Mouse (Mus musculus): ENCODE data around the gene Prps2. TPM values are rescaled to one million over a fixed set of nuclear protein-coding genes. Genes with fewer than 3 reads are reported as not detected.

Gene Prps2
- polyA plus RNA-seq, 1 experiment, result 12.2 TPM

DNA sequence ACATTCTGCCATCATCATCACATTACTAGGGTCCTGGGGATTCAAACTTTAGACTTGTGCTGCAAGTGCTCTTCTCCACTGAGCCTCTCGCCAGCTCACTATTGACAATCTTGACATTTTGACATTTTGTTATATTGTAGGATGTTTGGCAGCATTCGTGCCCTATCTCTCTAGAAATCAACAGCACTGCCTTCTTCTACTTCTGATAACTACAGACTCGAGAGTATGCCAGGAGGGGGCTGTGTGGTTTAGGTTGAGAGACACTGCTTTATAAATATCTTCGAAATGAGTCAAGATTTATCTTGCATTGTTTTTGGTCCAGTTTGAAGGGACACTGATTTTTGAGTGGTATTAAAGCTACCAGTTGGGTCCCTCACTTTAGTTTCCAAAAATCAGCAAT is 51.6 kb downstream of the Prps2 start:
- no peak for TF ChIP-seq GATA1 (IDR thresholded peaks at IDR 0.05; ENCODE audit: low read length)

DNA sequence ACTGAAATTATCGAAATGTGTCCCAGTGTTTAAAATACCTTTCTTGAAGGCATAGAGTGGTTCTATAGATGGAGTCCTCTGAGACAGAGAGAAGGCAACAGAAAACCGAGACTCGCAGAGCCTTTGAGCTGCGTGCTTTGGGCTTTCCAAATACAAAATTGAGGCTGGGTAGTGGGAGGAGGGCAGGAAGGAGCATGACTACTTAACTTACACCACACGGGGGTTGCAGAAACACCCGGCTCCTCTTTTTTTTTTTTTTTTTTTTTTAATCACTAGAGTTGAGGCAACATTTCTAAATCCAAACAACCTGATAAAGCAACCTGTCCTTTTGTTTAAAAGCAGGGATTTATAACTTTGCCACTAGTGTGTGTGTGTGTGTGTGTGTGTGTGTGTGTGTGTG is 52.1 kb downstream of the Prps2 start, which contains the start of gene Tlr7:
Gene Tlr7 (minus strand): TSS at position 160 of the 400 bp plus-strand sequence.
- TF ChIP-seq GATA1 (IDR thresholded peaks at IDR 0.05; ENCODE audit: low read length), result no peak

DNA sequence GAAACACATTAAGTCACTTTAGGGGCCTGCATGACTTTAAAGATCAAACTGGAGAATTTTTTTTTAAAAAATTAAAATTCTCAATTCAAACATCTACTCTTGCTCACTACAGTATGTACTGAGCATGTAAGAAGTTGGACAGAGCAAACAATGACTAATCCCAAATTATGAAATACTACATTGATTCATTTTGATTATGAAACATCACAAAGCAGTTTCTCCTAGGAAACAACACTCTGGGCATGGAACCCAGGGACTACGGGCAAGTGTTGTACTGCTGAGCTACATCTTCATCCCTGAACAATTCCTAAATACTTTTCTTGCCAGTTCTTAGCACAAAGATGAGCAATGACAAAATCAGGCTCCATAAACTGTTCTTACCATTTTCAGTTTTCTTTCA is 52.9 kb downstream of the Prps2 start:
- no peak for TF ChIP-seq GATA1 (IDR thresholded peaks at IDR 0.05; ENCODE audit: low read length)

DNA sequence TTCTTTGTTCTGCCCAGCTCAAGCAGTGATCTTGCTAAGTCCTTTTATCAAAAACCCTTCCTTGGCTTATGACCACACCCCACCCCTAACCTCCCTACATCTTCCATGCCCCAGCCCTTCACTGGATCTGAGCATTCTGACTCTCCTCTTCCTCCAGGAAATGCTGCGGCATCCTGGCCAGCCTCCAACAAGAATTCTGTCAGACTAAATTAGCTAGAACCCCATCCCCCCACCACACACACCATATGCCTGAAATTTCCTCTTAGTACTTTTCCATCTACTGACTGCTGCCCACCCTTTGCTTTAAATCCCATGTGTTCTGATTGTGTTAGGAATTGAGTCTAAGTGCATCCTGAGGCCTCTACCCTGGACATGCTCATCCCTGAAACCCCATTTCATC is 53.5 kb downstream of the Prps2 start:
- TF ChIP-seq GATA1 (IDR thresholded peaks at IDR 0.05; ENCODE audit: low read length), result no peak

DNA sequence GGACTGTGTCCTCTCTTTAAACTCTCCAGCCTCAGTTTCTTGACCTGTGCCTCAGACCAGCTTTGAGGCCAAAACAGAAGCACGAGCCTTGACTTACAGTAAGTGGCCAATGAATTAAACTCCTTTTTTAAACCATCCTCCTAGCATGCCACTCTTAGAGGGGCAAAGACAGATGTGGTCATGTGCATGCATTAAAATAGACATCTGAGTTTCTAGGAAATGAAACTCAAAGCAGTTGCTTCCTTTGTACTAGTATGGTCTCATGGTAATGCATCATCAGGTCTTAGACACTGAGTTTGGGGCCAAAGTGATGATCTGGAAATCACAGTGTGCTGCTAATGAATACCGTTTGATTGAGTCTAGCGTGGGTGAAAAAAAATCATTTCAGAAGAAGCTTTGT is 54.0 kb downstream of the Prps2 start:
- TF ChIP-seq GATA1 (IDR thresholded peaks at IDR 0.05; ENCODE audit: low read length), result no peak

DNA sequence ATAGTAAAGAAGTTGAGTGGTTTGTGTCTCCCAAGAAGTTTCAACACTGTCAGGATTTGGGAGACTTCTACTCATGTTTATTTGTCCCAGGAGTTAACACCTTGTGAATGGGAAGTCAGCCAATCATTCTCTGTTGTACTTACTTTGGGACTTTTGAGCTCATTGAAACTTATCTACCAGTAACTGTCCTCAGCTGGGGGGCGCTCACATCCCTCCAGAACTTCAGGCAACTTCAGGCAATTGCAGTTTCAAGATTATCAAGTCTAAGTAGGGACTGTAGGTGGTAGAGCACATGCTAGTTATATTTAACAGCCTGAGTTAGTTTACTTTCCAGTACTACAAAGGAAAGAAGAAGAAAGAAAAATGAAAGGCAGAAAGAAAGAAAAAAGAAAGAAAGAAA is 58.8 kb downstream of the Prps2 start:
- no peak for TF ChIP-seq GATA1 (IDR thresholded peaks at IDR 0.05; ENCODE audit: low read length)

DNA sequence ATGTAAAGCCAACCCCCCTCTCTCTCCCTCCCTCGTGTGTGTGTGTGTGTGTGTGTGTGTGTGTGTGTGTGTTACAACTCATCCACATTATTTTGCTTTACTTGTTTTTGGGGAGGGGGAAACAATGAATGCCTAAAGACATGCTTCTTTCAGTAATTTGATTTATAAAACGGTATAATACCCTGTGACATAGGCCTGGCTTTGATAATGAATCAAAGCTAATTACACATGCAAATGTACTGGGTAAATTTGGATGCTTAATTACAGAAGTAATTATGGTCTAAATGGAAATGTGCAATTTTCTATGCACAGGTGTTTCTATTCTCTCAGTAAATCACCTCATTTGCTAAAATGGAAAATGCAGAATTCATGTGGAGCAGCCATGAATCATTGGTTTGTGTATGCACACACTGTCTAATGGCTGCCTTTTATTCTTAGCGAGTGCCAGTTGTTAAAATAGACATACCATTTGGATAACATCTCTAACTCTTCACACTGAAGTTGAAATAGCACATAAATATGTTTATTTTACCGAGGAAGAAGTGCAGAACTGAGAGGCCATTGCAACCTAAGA is 61.2 kb downstream of the Prps2 start:
- no peak for TF ChIP-seq GATA1 (IDR thresholded peaks at IDR 0.05; ENCODE audit: low read length)

DNA sequence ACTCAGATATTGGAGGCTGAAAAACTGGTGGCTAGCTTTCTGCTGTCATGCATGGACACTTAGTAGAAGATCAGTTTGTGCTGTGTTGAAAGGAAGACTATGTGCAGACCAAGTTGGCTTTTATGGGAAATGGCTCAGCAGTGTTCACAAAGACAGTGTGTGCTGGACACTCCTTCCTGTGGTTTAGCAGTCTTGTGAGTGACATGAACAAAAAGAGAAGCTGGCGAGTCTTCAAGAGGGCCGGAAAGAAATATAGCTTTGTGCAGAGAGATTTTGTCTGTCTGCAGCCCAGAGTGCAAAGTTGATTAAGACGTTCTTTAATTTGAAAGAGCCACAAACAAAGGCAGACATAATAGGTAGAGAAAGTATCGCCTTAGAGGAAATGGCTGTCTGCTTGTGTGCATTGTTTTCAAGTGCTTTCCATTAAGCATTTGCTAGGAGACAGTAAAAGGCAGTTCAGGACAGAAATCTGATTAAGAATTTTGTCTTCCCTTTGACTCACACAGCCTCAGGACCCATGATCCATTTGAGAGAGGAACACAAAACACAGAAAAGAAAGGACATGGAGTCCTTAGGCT is 63.6 kb downstream of the Prps2 start:
- TF ChIP-seq GATA1 (IDR thresholded peaks at IDR 0.05; ENCODE audit: low read length), result no peak

DNA sequence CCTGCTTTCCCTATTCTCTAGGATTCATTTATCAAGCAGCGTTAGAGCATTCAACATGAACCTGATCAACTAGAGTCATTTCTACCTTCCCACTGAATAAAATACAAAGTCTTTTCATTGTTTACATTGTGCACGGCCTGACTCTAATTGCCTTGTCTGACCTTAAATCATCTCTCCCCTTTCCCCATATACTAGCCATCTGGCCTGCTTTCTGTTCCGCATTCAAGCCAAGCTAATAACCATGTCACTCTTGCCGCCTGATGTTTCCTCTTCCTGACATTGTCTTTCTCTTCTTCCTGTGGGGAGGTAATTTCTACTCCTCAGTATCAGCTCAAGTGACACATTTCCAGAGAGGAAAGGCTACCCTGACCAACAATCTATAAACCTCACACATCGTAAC is 66.8 kb downstream of the Prps2 start:
- no peak for TF ChIP-seq GATA1 (IDR thresholded peaks at IDR 0.05; ENCODE audit: low read length)

DNA sequence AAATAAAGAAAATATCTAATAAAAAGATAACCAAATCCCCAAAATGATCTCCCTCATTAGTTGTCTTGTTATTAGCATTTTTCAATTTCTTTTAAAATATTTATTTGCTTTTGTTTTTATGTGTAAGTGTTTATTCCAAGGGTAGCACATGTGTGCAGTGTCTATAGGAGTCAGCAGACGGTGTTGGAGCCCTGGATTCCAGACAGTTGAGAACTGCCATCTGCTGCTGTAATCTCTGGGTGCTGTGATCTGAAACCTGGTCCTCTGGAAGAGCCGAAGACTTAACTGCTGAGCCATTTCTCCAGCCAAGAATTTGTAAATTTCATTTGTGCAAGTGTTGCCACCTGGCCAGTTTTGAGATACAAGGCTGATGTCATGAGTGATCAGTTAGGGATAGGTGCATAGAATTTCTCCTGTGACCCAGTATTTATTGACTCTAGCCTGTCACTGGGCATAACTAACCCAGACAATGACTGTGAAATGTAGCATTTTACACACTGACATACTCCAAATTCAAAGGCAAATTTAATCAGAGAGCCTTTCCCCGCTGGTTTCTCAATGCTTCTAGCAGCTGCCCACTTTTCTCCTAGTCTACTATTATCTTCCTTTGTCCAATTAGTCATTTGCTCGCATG is 67.3 kb downstream of the Prps2 start:
- no peak for TF ChIP-seq GATA1 (IDR thresholded peaks at IDR 0.05; ENCODE audit: low read length)

Other genes with a start within 250 kb of the Prps2 start
- 0.10 and 0.14 TPM in 2 replicates for gene Tmsb4x, start 173.4 kb downstream of the Prps2 start, polyA plus RNA-seq (2012)
- not detected in 2 replicates for gene Tlr8, start 118.4 kb downstream of the Prps2 start, polyA plus RNA-seq (2012)
- not detected in 2 replicates for gene Tlr7, start 52.2 kb downstream of the Prps2 start, polyA plus RNA-seq (2012)